Mouse (Mus musculus) lung, embryonic 16.5 days (tissue): ENCODE measurements around the gene Inip. TPM values are rescaled to one million over a fixed set of nuclear protein-coding genes. Genes with fewer than 3 reads are reported as not detected.
"Not testable (repeated sequence)": the region's sequence is repeated elsewhere in the genome, so short reads cannot be mapped to it uniquely, and the experiment has no call there.

Experiments used
- ATAC-seq: fragments of 200-750 bp; cut with Nextera tagmentation; 2 replicates; pipeline ENCODE4 v1.8.0; 2017; ENCODE audit warnings: low read depth, mild to moderate bottlenecking, moderate library complexity
- H3K27ac ChIP-seq: fragments of 300-500 bp; sonication (generic); 2 replicates; pipeline ENCODE4 v1.5.1; 2014; ENCODE audit warnings: mild to moderate bottlenecking, control low read depth, low read length
- H3K27me3 ChIP-seq: fragments of 300-500 bp; sonication (generic); 2 replicates; pipeline ENCODE4 v1.6.1; 2014; ENCODE audit warnings: low read depth, low read length, mixed read lengths; ENCODE audit not compliant: control insufficient read depth, insufficient read depth
- H3K36me3 ChIP-seq: fragments of 300-500 bp; sonication (generic); 2 replicates; pipeline ENCODE4 v1.6.1; 2014; ENCODE audit warnings: low read length; ENCODE audit not compliant: control insufficient read depth, insufficient read depth
- H3K4me1 ChIP-seq: fragments of 300-500 bp; sonication (generic); replicated peaks from 2 replicates; pipeline ENCODE4 v1.6.1; 2014; ENCODE audit warnings: low read length, mixed read lengths; ENCODE audit not compliant: control insufficient read depth, insufficient read depth
- H3K4me2 ChIP-seq: fragments of 300-500 bp; sonication (generic); 2 replicates; pipeline ENCODE4 v1.6.1; 2014; ENCODE audit warnings: low read depth, low read length, control low read depth
- H3K4me3 ChIP-seq: fragments of 300-500 bp; sonication (generic); 2 replicates; pipeline ENCODE4 v1.5.1; 2014; ENCODE audit warnings: mild to moderate bottlenecking, low read length, control low read depth
- H3K9ac ChIP-seq: fragments of 300-500 bp; sonication (generic); 2 replicates; pipeline ENCODE4 v1.6.1; 2014; ENCODE audit warnings: low read length, control low read depth
- H3K9me3 ChIP-seq: fragments of 300-500 bp; sonication (generic); 2 replicates; pipeline ENCODE4 v1.6.1; 2016; ENCODE audit warnings: low read length; ENCODE audit not compliant: control insufficient read depth
- WGBS: fragments of 180-500 bp; shearing (Covaris S2); extraction: QIAGEN DNeasy Blood & Tissue Kit; methylation state at CpG from one replicate; pipeline ENCODE4 v1.1.7; 2014; 5-methylcytosine and 5-hydroxymethylcytosine counted together
- polyA plus RNA-seq: library from polyadenylated mRNA; unstranded; fragments of >200 nt; fragmentation: Nextera tagmentation; extraction: Ambion mirVana; gene quantifications from 2 replicates; pipeline ENCODE4 v1.2.1, GENCODE M21; 2015

The Inip gene
- polyA plus RNA-seq, 1 experiment from 2014 or later = 47.7 TPM

GRCm38 (mm10) chr4:59805181-59805967, 4.0 kb upstream of the Inip start, which contains the start of gene Snx30:
Snx30 (plus strand) TSS chr4:59805840.
- H3K27ac ChIP-seq = peak within 1 kb of the TSS; percentile 67
- H3K9me3 ChIP-seq = no peaks in the 10 kb centered on the region
- 2% methylated on average over 44 of the region's 45 CpGs for WGBS
- peak within 1 kb of the TSS; percentile 87 for H3K4me3 ChIP-seq
- peak within 1 kb of the TSS; percentile 84 for H3K9ac ChIP-seq
- peaks cover 11% of the 10 kb centered on the region for H3K4me1 ChIP-seq
- H3K27me3 ChIP-seq = no peaks in the 10 kb centered on the region
- H3K4me2 ChIP-seq = peak within 1 kb of the TSS; percentile 94
- H3K36me3 ChIP-seq = no peaks in the 10 kb centered on the region
- peak; percentile 97 for ATAC-seq

- Histone ChIP-seq H3K9ac (no peak overlapping the region), H3K4me3 (peak overlapping the region; percentile 87), H3K4me2 (peak overlapping the region; percentile 94), H3K9me3 (no peaks in the 10 kb centered on the region), H3K27me3 (no peaks in the 10 kb centered on the region), H3K27ac (no peak overlapping the region), H3K4me1 (peaks cover 11% of the 10 kb centered on the region), H3K36me3 (no peaks in the 10 kb centered on the region)
- ATAC-seq = no peak
- 83% methylated on average over 1 of the region's 1 CpGs for WGBS
Observed at GRCm38 (mm10) chr4:59804754-59805153, 3.4 kb upstream of the Inip start.

- no peak overlapping the region for H3K4me3 ChIP-seq
- H3K36me3 ChIP-seq = no peaks in the 10 kb centered on the region
- no peak for ATAC-seq
- H3K27ac ChIP-seq = no peak overlapping the region
- 73% methylated on average over 5 of the region's 5 CpGs for WGBS
- H3K4me1 ChIP-seq = peaks cover 11% of the 10 kb centered on the region
- no peaks in the 10 kb centered on the region for H3K9me3 ChIP-seq
- no peak overlapping the region for H3K9ac ChIP-seq
- H3K4me2 ChIP-seq = no peak overlapping the region
- H3K27me3 ChIP-seq = no peaks in the 10 kb centered on the region
Observed at GRCm38 (mm10) chr4:59803358-59803757, 2.0 kb upstream of the Inip start.

GRCm38 (mm10) chr4:59802792-59803191, 1.4 kb upstream of the Inip start:
- Histone ChIP-seq H3K27ac (no peak overlapping the region), H3K4me1 (peaks cover 10% of the 10 kb centered on the region), H3K9ac (no peak overlapping the region), H3K27me3 (no peaks in the 10 kb centered on the region), H3K36me3 (no peaks in the 10 kb centered on the region), H3K4me3 (no peak overlapping the region), H3K9me3 (no peaks in the 10 kb centered on the region), H3K4me2 (no peak overlapping the region)
- no peak for ATAC-seq
- WGBS = 53% methylated on average over 4 of the region's 4 CpGs

GRCm38 (mm10) chr4:59802107-59802506, 718 bp upstream of the Inip start:
- Histone ChIP-seq H3K4me1 (peaks cover 8% of the 10 kb centered on the region), H3K27me3 (no peaks in the 10 kb centered on the region)

GRCm38 (mm10) chr4:59800181-59800580, 1.2 kb downstream of the Inip start:
- no peak for ATAC-seq

More at GRCm38 (mm10) chr4:59802107-59802506, 718 bp upstream of the Inip start:
- no peak overlapping the region for H3K9ac ChIP-seq
- no peak overlapping the region for H3K4me3 ChIP-seq
- no peak overlapping the region for H3K27ac ChIP-seq
- no peaks in the 10 kb centered on the region for H3K9me3 ChIP-seq
- 79% methylated on average over 6 of the region's 6 CpGs for WGBS
- H3K36me3 ChIP-seq = no peaks in the 10 kb centered on the region
- H3K4me2 ChIP-seq = no peak overlapping the region
- ATAC-seq = no peak

GRCm38 (mm10) chr4:59795788-59796455, 5.5 kb downstream of the Inip start:
- H3K4me1 ChIP-seq = 0 out of 2 replicates have a peak, but pooled peaks cover 2% of the 10 kb centered on the region
- ATAC-seq = no peak
- H3K4me3 ChIP-seq = no peak overlapping the region
- WGBS = 60% methylated on average over 2 of the region's 2 CpGs
- no peak overlapping the region for H3K9ac ChIP-seq
- no peak overlapping the region for H3K4me2 ChIP-seq
- no peaks in the 10 kb centered on the region for H3K27me3 ChIP-seq
- H3K9me3 ChIP-seq = no peaks in the 10 kb centered on the region
- no peaks in the 10 kb centered on the region for H3K36me3 ChIP-seq
- no peak overlapping the region for H3K27ac ChIP-seq

More at GRCm38 (mm10) chr4:59800181-59800580, 1.2 kb downstream of the Inip start:
- Histone ChIP-seq H3K4me1 (peaks cover 6% of the 10 kb centered on the region), H3K27me3 (no peaks in the 10 kb centered on the region), H3K4me3 (no peak overlapping the region), H3K9ac (no peak overlapping the region), H3K36me3 (no peaks in the 10 kb centered on the region), H3K9me3 (no peaks in the 10 kb centered on the region), H3K27ac (no peak overlapping the region), H3K4me2 (no peak overlapping the region)
- 78% methylated on average over 5 of the region's 5 CpGs for WGBS

GRCm38 (mm10) chr4:59794116-59794515, 7.3 kb downstream of the Inip start:
- H3K4me2 ChIP-seq = no peak overlapping the region
- 83% methylated on average over 2 of the region's 2 CpGs for WGBS

GRCm38 (mm10) chr4:59793626-59794025, 7.8 kb downstream of the Inip start:
- H3K4me2 ChIP-seq, H3K36me3 ChIP-seq, ATAC-seq, H3K9me3 ChIP-seq, H3K9ac ChIP-seq, H3K27ac ChIP-seq, H3K4me3 ChIP-seq, H3K27me3 ChIP-seq, H3K4me1 ChIP-seq: not testable (repeated sequence)
- WGBS = 76% methylated on average over 2 of the region's 2 CpGs

More at GRCm38 (mm10) chr4:59794116-59794515, 7.3 kb downstream of the Inip start:
- no peak for ATAC-seq
- Histone ChIP-seq H3K4me1 (0 out of 2 replicates have a peak, but pooled peaks cover 2% of the 10 kb centered on the region), H3K36me3 (no peaks in the 10 kb centered on the region), H3K27me3 (no peaks in the 10 kb centered on the region), H3K4me3 (no peak overlapping the region), H3K9ac (no peak overlapping the region), H3K9me3 (no peaks in the 10 kb centered on the region), H3K27ac (no peak overlapping the region)
